Mouse (Mus musculus) ovary, adult 18-20 months (tissue): ENCODE results near the gene Rab3c.

Experiments used
- DNase-seq: peaks from one replicate; pipeline ENCODE4 v3.0.0; 2022; ENCODE audit warnings: low spot score, mixed read lengths

Rab3c gene

DNA sequence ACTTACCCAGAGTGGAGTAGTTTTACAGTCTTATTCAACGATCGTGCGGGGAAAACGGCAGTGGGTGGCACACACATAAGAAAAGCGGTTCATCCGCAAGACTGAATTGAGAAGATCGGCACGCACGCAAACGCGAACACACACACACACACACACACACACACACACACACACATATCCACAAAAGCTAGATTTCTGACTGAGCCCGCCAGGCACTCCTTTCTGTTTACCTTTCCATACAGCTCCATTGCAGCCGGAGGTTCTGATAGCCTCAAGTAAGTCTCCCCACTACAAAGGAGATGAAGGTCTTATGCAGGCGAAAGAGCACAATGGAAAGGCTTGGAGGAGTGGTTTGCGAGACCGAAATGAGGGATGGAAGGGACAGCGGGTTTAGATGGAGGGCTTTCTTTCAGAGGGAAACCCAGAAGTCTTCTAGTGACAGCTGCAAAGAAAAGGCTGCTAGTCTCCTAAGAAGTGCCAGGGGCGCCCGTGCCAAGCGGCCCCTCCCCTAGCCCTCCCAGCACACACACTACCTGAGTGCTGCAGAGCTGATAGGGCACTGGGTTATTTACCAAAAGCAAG lies at the start of gene Rab3c:
TSS of gene Rab3c (minus strand) at position 434 of the 582 bp plus-strand sequence.
- no peak for DNase-seq

DNA sequence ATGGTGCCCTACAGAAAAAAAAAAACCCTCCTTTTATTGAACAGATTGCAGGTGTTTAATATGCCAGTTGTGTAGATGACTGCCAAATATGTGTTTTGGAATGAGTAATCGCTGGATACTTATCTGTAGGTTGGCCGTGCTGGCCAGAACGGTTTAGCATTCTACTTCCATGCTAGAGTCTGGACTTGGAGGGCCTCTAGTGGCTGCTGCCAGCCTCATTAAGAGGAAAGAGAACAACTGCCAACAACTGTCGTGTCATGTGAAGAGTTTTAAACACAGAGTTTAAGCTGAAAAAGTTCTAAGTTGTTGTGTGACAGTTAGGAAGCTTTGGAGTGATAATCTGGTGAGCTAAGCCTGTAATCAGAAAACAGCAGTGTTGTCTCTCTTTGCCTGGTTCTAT lies 38.0 kb upstream of the Rab3c start:
- no peak for DNase-seq

DNA sequence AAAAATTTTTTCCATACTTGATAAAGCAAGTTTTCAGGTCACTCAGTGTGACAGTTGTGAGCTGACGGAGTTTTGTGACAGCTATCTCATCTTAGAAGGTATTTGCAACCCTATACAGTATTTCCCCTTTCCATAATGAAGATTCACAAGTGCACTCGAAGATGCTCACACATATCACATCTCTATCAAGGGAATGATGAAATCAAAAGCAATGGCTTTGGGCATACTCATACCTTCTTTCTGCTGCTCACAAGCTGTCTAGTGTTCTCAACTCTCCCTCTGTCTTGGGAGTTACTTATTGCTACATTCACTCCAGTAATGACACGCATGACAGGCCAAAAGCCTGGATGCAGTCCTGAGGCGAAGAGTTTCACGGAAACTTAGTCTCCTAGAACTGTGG lies 26.4 kb upstream of the Rab3c start:
- no peak for DNase-seq

DNA sequence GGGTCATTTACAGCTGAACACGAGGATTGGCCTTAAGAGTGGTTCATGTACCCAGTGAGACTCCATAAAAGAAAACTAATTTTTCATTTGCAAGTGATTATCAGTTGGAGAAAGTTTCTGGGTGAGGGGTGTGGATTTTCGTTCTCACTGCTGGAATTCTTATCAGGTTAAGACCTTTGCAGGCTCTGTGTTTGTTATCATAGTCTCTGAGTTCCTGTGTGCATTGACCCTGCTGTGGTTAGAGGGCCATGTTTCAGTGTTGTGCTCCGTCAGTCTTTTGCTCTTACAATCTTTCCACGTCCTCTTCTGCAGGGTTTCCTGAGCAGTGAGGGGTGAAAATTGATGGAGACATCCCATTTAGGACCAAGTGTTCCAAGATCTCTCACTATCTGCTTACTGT lies 16.3 kb upstream of the Rab3c start:
- DNase-seq, result no peak

DNA sequence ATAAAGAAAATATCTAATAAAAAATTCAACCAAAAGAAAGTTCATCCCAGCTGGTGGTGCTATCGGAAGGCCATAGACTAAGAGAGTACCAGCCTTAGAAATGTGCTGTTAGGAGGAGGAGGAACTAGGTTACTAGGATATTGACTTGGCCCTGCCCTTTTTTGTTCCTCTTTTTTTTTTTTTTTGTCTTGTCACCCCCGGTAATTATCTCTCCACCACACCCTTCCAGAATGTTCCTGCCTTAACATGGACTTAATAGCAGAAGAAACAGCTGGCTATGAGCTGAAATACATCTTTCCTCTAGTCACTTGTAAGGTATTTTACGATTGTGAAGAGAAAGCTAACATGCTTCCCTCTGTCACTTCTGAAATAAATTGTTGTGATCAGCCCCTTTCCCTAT lies 7.7 kb upstream of the Rab3c start:
- no peak for DNase-seq

DNA sequence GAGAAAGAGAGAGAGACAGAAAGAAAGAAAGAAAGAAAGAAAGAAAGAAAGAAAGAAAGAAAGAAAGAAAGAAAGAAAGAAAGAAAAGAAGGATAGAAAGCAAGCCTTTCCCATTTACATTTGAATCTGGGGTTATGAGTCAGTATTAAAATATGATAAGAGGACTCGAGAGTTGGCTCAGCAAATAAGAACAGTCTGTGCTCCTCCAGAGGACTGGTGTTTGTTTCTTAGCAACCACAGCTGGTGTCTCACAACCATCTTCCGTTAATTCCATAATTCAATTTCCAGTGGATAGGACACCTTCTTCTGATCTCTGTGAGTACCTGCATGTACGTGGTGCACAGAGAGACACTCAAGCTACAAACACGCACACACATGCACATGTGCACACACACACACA lies 3.0 kb upstream of the Rab3c start:
- no peak for DNase-seq

DNA sequence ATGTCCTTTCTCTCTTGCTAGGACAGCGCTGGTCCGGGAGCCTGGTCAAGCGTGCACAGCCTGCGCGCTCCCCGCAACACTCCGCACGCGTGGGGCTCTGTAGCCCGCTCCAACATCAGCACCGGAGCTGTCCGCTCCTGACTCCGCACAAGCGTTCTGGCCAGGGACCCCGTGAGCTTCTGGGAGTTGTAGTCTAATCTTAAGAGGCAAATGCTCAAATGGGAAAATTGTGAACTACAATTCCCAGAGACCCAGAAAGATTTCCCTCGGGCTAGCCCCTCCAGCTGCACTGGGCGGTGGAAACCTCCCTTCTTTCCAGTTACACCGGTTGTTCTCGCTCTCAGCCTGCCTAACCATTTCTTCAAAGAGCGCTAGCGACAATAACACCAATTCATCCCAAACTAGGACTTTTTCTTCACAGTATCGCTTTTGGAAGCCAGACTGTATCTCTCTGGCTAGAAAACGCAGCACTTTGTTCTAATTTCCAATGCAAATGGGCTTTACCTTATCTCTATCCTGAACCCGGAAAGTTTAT lies 701 bp downstream of the Rab3c start:
- peak; percentile 33 for DNase-seq

DNA sequence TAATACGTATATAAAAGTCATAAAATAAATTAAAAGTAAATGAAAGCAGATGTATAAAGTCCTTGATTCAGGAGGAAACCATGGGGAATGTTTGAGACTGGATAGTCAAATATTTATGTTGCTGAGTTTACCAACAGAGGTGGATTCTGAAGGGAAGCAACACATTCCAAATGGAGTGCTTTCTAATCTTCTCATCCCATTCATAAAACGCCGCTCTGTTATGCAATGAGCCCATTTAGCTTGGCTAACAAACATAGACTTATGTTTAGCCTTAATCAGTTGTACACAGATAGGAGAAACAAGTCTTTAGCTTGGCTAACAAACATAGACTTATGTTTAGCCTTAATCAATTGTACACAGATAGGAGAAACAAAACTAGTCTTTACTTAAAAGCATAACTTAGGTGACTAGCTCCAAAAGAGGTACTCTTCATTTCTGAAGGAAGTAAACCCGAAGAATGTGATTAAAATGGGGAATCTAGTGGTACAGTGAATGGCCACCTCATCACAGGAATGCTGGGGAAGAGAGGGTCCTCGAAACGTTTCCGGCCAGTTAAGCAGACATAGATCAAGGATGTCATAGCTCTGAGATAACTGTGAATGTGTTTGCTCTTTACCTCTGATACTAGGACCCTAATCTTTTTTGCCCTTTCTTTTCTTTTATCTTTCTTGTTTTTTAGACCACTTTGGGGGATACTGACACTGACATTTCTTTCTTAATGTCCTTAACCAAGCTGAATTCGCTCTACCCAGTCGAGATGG lies 1.6 kb downstream of the Rab3c start:
- no peak for DNase-seq

DNA sequence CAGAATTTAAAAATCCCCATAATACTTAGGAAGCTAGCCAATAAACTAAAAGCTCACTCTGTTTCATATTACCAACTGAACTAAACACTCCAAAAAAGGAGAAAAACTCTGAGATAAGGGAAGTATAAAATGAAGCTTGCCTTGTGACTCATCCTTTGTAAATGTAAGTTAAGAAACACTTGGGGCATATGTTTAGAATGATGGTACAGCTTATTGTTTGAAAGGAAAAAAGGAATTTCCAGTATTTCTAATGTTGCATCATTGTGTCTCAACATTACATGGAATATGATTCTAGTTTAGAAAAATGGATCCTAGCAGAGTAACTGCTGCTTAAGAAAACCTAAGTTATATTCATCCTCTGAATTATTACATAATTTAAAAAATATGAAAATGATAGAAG lies 3.1 kb downstream of the Rab3c start:
- no peak for DNase-seq

DNA sequence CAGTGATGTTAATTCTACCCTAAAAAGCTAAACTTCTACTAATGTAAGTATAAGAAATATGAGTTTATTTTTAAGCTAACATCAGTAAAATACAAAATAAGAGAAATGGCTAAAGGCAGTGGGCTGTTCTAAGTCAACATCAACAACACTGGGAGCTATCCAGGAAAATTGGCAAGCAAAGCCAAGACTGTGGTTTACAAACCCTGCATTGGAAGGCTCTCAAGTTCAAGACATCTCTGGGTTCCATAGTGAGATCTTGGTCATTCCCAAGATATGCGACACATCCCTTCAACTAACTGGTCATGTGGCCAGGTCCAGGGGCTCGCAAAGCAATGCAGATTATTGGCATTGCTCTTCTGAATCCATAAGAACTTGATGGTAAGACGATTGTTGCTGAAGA lies 5.3 kb downstream of the Rab3c start:
- DNase-seq, result no peak

DNA sequence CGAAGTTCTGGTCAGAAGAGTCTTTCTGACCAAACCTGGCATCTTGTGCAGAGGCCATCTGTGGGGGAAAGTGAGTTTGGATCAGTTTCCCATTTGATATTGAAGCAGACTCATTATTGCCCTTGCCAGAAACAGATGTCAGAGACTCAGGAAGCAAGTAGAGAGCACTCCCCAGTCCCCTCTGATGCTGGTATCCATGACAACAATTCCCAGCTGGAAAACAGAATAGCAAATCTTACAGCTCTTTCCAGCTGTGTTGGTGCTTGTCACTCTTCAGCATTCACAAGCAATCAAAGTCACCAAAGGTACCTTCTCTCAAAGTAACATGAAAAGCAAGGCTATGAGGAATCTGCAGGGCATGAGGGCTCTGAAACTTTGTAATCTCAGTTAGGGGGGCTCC lies 20.1 kb downstream of the Rab3c start:
- DNase-seq, result no peak

DNA sequence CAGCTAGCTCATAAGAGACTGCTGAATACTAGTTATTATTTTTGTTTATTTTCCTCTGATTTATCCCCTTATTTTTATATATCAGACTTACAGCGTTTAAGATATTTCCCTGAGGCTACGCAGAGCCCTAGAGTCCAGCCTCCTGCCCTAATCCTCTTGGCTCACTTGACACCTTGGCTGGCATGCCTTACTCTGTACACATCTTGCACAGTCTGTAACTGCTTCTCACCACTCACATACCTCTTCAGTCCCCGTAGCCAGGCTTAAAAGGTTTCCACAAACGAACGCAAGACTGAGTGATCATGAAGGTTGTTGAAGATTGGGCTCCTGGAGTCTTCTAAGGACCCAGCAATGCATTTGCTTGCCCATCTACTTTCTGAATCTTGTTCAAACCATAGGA lies 29.3 kb downstream of the Rab3c start:
- DNase-seq, result no peak

DNA sequence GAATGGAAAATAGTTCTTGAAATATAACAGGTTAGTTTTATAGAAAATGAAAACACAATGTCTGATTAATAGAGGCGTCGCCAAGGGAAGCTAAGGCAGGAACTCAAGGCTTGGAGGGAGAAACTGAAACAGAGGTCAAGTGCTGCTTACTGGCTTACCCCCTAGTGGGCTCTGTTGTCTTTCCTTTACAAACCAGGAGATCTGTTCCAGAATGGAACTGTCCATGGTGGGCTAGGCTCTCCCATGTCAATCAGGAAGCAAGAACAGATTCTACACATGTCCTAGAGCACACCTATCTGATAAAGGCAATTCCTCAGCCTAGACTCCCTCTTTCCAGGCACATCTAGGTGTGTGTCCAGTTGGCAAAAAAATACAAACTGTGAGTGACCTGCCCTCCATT lies 32.3 kb downstream of the Rab3c start:
- DNase-seq, result no peak

DNA sequence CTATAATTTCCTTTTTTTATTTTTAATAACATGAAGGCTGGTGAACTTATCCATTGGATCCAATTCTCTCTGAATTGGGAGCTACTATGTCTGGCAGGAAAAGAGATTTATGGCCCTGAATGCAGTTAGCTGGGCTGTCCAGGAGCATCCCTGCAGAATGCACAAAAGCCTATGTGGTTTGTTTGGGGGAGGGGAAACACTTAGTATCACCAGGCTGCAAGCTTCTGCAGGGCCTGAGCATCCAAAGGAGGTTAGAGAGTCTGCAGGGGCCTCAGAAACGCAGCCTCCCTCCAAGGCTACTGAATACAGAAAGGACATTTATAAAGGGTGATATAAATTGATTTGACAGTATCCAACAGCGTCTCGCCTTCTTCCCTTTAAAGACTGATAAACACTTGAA lies 41.8 kb downstream of the Rab3c start:
- DNase-seq, result no peak

DNA sequence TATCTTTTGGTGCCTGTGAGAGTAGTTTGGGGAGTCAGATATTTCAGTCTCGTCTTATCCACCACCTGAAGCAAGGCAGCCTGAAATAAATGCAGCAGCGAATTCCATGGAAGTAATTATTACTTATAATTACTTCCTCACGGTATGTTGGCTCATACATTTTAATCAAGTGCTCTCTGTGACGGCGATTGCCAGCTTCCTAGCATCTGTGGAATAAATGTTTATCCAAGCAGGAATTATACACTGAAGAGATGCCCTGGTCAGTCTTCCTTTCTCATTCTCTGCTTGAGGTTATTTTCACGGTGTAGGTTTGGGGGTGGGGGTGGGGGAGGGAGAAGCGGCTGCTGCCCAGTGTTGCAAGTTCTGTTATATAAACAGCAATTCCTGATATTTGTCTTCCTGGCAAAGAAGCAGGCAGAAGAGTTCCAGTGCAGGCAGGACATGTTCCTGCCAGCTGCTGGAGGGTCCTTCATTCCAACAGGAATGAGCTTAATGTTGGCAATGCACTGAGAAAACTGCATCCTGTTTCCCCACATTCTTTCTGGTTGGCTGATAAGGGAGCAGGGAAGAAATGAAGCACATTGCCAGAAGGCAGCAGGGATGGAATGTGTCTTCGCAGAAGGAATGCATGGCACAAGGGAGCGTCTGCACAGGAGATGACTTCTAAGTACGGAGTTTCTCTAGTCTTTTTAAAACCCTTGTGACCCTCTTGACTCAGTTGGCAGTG lies 43.4 kb downstream of the Rab3c start:
- DNase-seq, result no peak

DNA sequence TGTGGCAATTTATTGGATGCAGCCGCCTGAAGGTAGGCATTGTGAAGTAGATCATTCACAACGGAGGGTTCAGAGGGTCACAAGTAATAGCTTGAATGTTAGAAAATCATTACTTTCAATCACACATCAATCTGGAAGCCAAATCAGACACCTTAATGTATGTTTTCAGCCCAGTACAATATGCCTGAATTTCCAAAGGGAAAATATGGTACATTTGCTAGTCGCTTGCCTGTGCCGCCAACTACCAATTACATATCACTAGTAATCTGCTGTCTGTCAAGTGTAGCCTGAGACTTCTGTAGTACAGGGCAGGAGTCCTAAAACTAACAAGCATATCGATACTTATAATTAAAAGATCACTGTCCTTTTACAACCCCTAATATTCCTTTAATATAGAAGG lies 47.4 kb downstream of the Rab3c start:
- no peak for DNase-seq

DNA sequence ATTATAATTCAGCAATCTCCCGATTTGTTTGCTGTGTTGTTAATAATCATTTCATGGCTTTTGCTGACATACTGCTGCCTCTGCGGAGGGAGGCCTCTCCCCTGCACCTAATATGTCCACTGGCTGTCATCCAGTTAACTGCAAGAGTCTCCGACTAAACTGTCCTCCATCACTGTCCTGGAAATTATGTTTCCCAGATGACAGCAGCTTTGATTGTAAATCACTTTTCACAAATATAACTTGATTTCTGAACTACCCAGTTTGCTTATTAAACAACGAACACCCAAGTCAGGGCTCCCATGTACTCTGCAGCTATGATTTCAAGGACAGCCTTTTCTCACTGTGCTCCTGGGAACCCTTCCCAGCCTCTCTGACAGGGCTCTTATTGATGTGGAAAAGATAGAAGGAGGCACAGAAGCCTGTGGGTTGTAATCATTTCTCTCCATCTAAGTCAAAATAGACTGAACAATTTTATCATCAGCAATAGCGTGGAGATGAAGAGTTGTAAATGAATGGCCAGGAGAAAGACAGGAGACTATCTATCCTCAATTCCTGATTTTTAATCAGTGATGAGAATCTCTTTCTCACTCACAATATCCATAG lies 49.6 kb downstream of the Rab3c start:
- no peak for DNase-seq

DNA sequence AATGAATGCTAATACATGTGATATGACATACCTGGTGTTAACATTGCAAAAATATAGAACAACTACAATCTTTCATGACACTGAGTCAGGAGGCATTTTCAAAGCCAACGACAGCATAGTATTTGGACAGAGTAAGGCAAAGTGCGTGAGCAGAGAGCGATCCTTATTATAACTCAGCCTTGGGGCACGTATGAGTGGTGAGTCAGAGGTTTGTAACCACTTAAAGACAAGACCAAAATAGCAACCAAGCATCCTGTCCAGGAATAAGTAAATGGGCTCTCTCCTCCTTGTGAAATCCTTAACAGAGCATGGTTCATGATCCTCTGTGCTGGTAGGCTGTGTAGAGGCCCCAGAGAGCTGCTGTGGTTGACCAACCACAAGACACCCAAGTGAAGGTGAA lies 50.8 kb downstream of the Rab3c start:
- DNase-seq, result no peak

DNA sequence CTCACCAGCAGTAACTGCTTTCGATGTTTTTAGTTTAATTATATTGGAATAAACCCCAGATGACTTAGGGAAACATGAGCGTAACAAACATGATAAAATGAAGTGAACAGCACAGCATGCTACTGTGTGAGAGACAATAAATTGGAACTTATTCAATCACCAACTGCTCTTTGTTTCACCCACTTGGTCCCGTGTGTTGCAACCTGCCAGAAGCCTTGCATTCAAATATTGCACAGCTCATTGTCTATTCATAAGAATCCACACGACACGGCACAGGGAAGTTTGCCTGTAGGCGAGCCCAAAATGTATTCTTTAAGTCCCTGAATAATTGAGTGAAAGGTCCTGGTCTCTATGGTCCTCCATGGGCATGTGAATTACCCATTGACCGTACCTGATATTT lies 61.6 kb downstream of the Rab3c start:
- no peak for DNase-seq

DNA sequence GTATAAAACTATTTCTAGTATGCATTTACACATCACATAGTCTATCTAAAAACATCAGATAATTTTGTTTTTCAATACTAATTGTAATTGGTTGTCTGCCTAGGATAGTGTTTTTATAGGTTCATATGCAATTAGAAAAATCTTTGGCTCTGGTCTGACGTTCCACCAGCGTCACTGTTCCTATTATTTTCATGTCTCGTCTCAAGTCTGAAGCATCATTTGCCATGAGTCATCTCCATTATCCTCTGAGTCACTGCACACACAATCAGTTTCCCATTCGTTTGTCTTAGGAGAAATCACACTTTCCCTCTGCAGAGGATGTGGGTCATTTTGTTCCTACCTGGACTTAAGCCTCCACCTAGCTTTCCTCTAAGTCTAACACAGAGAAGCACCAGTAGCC lies 62.3 kb downstream of the Rab3c start:
- no peak for DNase-seq

DNA sequence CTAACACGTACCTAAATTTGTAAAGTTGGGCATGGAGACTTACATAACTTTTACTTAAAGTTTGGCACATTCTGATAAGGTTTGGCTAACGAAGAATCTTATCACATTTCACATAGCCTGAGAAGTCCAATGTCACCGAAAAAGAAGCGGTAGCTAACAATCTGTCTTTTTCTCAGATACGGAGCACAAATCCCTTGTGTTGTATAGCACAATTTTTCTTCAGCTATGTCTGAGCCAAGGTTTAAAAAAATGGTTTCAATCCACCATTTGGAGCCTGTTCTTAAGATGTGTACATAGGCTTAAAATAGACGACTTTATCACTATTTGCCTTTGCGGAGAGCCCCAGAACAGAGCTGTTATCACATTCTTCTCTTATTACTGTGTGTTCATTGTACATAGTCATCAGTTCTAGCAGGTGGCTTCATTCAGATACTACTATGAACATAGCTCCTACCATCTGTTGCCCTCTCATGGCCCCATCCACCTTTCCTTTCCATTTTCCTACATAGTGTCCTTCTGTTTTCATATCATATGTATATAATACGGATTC lies 69.2 kb downstream of the Rab3c start:
- no peak for DNase-seq

DNA sequence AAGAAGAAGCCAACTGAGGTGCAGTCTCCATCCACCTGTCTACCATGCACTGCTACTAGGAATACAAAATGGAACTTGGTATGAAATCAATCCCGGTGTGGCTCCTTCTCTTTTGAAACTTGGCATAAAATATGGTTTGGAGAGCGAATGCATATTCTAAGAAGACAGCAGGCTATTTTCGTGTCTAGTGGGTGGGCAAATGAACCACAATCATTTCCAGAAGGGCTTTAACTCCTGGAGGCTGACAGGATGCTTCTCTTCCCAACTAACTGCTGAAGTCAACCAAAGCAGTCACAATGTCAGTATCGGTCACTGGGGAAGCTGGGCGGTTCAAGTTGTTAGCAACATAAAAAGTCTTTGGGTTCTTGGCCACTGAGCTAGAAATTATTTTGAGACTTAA lies 81.9 kb downstream of the Rab3c start:
- DNase-seq, result no peak

DNA sequence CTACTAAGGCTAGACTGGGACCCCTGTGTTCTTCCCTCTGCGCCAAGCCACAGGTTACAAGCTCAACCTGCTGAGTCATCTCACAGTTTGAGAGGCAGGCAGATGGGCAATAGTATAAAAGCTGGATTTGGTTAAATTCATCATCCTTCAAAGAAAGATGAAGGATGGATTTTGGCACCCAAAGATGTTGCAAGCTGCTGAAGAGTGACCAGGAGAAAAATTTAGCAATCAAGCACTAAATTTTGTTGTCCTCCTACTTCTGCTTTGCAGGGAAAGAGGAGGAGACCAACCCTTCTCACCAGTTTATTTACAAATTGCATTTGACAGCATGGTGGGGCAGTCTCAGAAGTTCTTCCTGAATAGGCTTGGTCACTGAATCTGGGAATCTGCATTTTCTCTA lies 90.8 kb downstream of the Rab3c start:
- DNase-seq, result no peak
